Mouse (Mus musculus): Measurements from ENCODE around the gene Bbof1. TPM values are rescaled to one million over a fixed set of nuclear protein-coding genes. Genes with fewer than 3 reads are reported as not detected.

Bbof1 gene
- polyA plus RNA-seq, 1 experiment from 2014 or later: 5.0 TPM

- no peaks in the 10 kb centered on the region for H3K36me3 ChIP-seq
- ATAC-seq (ENCODE audit: low FRiP score, low read depth): no peak
- no peak overlapping the region for H3K4me2 ChIP-seq
- 72% methylated on average over 6 of the region's 6 CpGs for WGBS
- no peak overlapping the region for H3K27ac ChIP-seq (replicated peaks)
- H3K4me3 ChIP-seq: no peak overlapping the region
- H3K9me3 ChIP-seq: no peaks in the 10 kb centered on the region
- no peaks in the 10 kb centered on the region for H3K27me3 ChIP-seq
- peaks cover 10% of the 10 kb centered on the region for H3K4me1 ChIP-seq (replicated peaks)
- no peak overlapping the region for H3K9ac ChIP-seq
Observed at GRCm38 (mm10) chr12:84404541-84404940, 4.3 kb upstream of the Bbof1 start.

DNA sequence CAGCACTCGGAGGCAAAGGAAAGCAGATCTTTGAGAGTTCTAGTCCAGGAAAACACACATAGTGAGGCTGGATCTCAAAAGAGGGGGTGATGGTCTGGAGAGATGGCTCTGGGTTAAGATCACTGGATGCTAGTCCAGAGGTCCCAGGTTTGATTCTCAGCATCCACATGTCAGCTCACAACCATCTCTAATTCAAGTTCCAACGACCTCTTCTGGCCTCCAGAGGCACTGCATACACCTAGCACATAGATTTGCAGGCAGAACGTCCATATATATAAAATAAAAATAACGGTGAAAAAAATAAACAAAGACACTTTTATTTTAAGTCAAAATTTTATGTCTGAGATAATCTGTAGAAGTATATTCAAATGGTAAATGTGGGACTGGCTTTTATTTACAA lies 1.6 kb upstream of the Bbof1 start:
- Histone ChIP-seq H3K27ac (replicated peaks) (no peak overlapping the region), H3K27me3 (no peaks in the 10 kb centered on the region), H3K9me3 (no peaks in the 10 kb centered on the region), H3K4me1 (replicated peaks) (peaks cover 11% of the 10 kb centered on the region), H3K4me3 (no peak overlapping the region), H3K4me2 (no peak overlapping the region), H3K9ac (no peak overlapping the region), H3K36me3 (no peaks in the 10 kb centered on the region)
- 62% methylated on average over 4 of the region's 4 CpGs for WGBS
- ATAC-seq (ENCODE audit: low FRiP score, low read depth): no peak

DNA sequence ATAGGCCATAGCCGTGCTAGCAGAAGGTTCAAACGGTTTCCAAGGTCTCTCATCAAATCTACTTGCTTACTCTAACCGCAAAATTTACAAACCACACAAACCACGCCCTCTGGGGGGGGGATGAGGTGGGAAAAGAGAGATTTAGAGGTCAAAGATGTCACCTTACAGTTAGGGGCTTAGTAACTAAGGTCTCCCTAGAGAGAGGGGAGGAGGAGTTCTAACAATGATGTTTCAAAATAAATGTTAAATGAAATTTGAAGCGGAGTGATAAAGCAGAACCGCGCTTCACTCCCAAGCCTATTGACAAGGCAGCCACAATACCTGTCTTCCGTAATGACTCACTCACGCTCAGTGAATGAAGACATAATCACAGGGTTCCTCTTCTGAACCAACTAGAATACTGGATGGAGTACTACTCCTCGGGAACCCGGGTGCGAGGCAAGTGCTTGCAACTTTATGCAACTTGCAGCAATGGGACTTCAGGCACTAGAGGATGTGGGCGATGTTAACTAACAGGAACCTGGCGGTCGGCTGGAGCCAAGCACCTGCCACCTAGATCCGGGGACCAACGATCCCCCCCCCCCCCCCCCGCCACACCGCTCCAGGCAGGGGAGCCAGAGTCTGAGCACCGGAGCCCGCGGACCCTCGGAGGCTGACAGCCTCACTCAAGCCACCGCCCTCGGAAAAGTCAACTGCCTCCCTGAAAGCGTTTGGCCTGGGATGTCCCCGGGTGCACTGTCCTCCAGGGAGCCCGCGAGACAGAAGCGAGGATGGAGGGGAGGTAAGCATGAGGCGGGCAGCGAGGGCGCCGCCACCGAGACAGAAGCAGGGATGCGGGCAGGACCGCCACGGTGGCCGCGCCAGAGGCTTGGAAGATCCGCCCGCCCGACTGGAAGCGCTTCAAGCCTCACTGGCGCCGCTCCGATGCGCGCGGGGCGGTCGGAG lies 725 bp upstream of the Bbof1 start:
- H3K27ac ChIP-seq (replicated peaks): peak overlapping the region; percentile 92
- H3K27me3 ChIP-seq: no peaks in the 10 kb centered on the region
- peak overlapping the region; percentile 77 for H3K9ac ChIP-seq
- peak overlapping the region; percentile 72 for H3K4me3 ChIP-seq
- H3K36me3 ChIP-seq: no peaks in the 10 kb centered on the region
- H3K9me3 ChIP-seq: no peaks in the 10 kb centered on the region
- WGBS: 1% methylated on average over 44 of the region's 52 CpGs
- peak overlapping the region; percentile 83 for H3K4me2 ChIP-seq
- peaks cover 11% of the 10 kb centered on the region for H3K4me1 ChIP-seq (replicated peaks)
- ATAC-seq (ENCODE audit: low FRiP score, low read depth): peak; percentile 76

DNA sequence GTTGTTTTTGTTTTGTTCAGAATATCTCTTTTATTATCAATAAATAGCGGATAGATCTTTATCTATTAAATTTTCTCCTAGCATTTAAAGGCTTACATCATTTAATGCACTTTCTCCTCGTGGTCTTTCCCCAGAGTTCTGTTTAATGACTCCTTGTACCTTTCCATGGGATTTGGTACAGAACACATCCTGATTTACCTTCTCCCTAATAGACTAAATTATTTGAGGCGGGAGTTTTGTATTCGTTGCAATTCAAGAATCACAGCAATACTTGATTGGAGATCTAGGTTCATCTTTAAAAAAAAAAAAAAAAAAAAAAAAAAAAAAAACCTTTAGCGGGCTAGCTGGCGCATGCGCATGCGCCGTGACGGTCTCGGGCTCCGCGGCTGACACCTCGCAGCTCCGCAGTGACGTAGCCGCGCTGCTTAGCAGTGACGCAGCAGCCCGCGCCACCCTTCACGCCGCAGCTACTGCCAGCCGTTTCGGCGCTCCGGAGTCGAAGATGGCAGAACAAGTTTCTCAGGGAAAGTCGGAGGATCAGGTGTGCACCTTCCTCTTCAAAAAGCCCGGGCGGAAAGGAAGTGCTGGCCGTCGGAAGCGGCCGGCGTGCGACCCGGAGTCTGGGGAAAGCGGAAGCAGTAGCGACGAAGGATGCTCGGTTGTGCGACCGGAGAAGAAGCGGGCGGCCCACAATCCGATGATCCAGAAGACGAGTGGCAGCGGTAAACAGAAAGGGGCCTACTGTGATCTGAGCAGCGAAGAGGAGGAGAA lies 8.1 kb downstream of the Bbof1 start, which contains the start of gene Rnf113a2:
Gene Rnf113a2 (plus strand): TSS at position 363 of the 771 bp plus-strand sequence.
- Histone ChIP-seq H3K27me3 (no peaks in the 10 kb centered on the region), H3K4me3 (peak within 1 kb of the TSS; percentile 59), H3K27ac (replicated peaks) (peak within 1 kb of the TSS; percentile 84), H3K4me1 (replicated peaks) (peaks cover 7% of the 10 kb centered on the region; the same call in 1 of the 2 replicates), H3K36me3 (no peaks in the 10 kb centered on the region), H3K9me3 (no peaks in the 10 kb centered on the region), H3K4me2 (peak within 1 kb of the TSS; percentile 82), H3K9ac (peak within 1 kb of the TSS; percentile 51)
- peak; percentile 95 for ATAC-seq (ENCODE audit: low FRiP score, low read depth)
- 3% methylated on average over 50 of the region's 50 CpGs for WGBS

- no peak for ATAC-seq (ENCODE audit: low FRiP score, low read depth)
- H3K4me3 ChIP-seq: peak overlapping the region; percentile 59
Observed at GRCm38 (mm10) chr12:84417605-84417922, 8.7 kb downstream of the Bbof1 start.

DNA sequence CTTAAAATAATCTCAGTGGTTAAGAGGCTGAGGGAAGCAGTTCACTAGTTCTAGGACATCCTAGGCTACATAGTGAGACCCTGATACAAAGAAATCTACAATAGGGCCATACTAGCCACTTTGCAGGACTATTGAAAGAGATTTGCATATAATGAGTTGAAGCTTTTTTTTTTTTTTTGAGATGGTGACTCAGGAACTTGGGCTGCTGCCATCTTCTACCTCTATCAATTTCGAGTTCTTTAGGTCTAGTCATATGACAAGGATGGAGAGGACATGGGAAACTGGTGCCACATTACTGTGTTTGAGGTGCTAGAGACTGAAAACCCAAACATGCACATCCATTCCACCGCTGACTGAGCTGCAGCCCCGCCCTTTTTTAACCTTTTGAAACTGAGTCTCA lies 15.1 kb downstream of the Bbof1 start:
- WGBS: 53% methylated on average over 3 of the region's 3 CpGs
- H3K4me3 ChIP-seq: no peak overlapping the region

More at GRCm38 (mm10) chr12:84417605-84417922, 8.7 kb downstream of the Bbof1 start:
- H3K9ac ChIP-seq: peak overlapping the region; percentile 51
- H3K9me3 ChIP-seq: no peaks in the 10 kb centered on the region
- peak overlapping the region; percentile 82 for H3K4me2 ChIP-seq
- 36% methylated on average over 18 of the region's 18 CpGs for WGBS
- no peaks in the 10 kb centered on the region for H3K36me3 ChIP-seq
- H3K4me1 ChIP-seq (replicated peaks): peaks cover 7% of the 10 kb centered on the region; the same call in 1 of the 2 replicates
- H3K27ac ChIP-seq (replicated peaks): peak overlapping the region; percentile 84
- H3K27me3 ChIP-seq: no peaks in the 10 kb centered on the region

GRCm38 (mm10) chr12:84429825-84430224 lies 21.0 kb downstream of the Bbof1 start:
- H3K9ac ChIP-seq: no peak overlapping the region
- 93% methylated on average over 2 of the region's 2 CpGs for WGBS

More for the DNA sequence above, 15.1 kb downstream of the Bbof1 start:
- H3K9ac ChIP-seq: no peak overlapping the region
- no peaks in the 10 kb centered on the region for H3K27me3 ChIP-seq
- no peaks in the 10 kb centered on the region for H3K4me1 ChIP-seq (replicated peaks)
- H3K9me3 ChIP-seq: no peaks in the 10 kb centered on the region
- no peak overlapping the region for H3K4me2 ChIP-seq
- 0 out of 2 replicates have a peak, but pooled peaks cover 5% of the 10 kb centered on the region for H3K36me3 ChIP-seq
- ATAC-seq (ENCODE audit: low FRiP score, low read depth): no peak
- H3K27ac ChIP-seq (replicated peaks): no peak overlapping the region

DNA sequence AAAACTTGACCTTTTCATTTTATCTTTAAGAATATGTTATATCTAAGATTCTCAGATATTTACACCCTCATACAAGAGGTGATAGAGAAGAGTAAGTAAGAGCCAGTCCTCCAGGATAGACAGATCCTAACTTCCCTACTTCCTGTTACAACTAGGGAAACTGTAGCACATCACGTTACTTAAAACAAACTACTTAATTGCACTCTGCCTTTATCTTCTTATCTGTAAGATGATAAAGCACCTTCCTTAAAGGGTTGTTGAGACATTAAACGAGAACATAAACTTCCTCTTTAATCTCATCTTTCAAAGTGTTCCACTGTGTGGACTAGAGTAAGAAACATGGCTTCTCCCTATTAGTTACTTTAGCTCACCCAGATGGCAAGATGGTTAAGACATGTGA lies 29.8 kb downstream of the Bbof1 start:
- Histone ChIP-seq H3K36me3 (peaks cover 16% of the 10 kb centered on the region; the same call in 1 of the 2 replicates), H3K9ac (no peak overlapping the region), H3K9me3 (no peaks in the 10 kb centered on the region), H3K4me1 (replicated peaks) (no peaks in the 10 kb centered on the region), H3K4me2 (no peak overlapping the region), H3K4me3 (no peak overlapping the region), H3K27me3 (no peaks in the 10 kb centered on the region), H3K27ac (replicated peaks) (no peak overlapping the region)
- WGBS: 85% methylated on average over 2 of the region's 2 CpGs
- no peak for ATAC-seq (ENCODE audit: low FRiP score, low read depth)

More at GRCm38 (mm10) chr12:84429825-84430224, 21.0 kb downstream of the Bbof1 start:
- Histone ChIP-seq H3K36me3 (peaks cover 34% of the 10 kb centered on the region), H3K4me1 (replicated peaks) (no peaks in the 10 kb centered on the region), H3K27ac (replicated peaks) (no peak overlapping the region), H3K9me3 (no peaks in the 10 kb centered on the region), H3K27me3 (no peaks in the 10 kb centered on the region), H3K4me2 (no peak overlapping the region), H3K4me3 (no peak overlapping the region)
- no peak for ATAC-seq (ENCODE audit: low FRiP score, low read depth)

- Histone ChIP-seq H3K27me3 (no peaks in the 10 kb centered on the region), H3K9me3 (no peaks in the 10 kb centered on the region), H3K4me2 (no peak overlapping the region), H3K9ac (no peak overlapping the region), H3K4me3 (no peak overlapping the region), H3K4me1 (replicated peaks) (no peaks in the 10 kb centered on the region), H3K27ac (replicated peaks) (no peak overlapping the region), H3K36me3 (peaks cover 7% of the 10 kb centered on the region; the same call in 1 of the 2 replicates)
- ATAC-seq (ENCODE audit: low FRiP score, low read depth): no peak
- 76% methylated on average over 4 of the region's 4 CpGs for WGBS
Observed at GRCm38 (mm10) chr12:84442526-84442925, 33.7 kb downstream of the Bbof1 start.

DNA sequence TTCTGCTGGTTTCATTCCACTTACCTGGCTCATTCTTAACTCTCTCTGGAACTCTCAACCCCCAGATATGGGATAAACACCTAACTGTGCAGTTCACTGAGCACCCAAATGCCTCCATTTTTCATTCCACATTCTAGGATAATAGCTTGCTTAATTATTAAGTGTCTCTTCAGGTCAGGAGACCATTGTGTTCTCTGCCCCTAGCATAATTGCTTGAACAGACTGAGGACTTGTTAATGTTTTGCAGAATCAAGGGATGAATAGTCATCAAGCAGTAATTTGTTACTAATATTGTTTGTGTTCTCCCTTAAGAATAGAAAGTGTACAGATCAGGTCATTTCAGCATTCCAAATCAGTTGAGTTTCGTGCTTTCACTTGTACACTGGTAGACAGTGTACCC lies 38.5 kb downstream of the Bbof1 start:
- H3K4me3 ChIP-seq: no peak overlapping the region
- H3K27me3 ChIP-seq: no peaks in the 10 kb centered on the region
- peaks cover 19% of the 10 kb centered on the region for H3K4me1 ChIP-seq (replicated peaks)
- ATAC-seq (ENCODE audit: low FRiP score, low read depth): no peak
- H3K4me2 ChIP-seq: no peak overlapping the region
- H3K9me3 ChIP-seq: no peaks in the 10 kb centered on the region
- H3K36me3 ChIP-seq: no peaks in the 10 kb centered on the region
- WGBS: 71% methylated on average over 1 of the region's 1 CpGs
- H3K9ac ChIP-seq: no peak overlapping the region
- no peak overlapping the region for H3K27ac ChIP-seq (replicated peaks)

- no peak for ATAC-seq (ENCODE audit: low FRiP score, low read depth)
- Histone ChIP-seq H3K4me3 (no peak overlapping the region), H3K27ac (replicated peaks) (no peak overlapping the region), H3K9me3 (no peaks in the 10 kb centered on the region), H3K36me3 (no peaks in the 10 kb centered on the region), H3K4me1 (replicated peaks) (peaks cover 27% of the 10 kb centered on the region), H3K4me2 (no peak overlapping the region), H3K9ac (no peak overlapping the region), H3K27me3 (no peaks in the 10 kb centered on the region)
- 92% methylated on average over 6 of the region's 6 CpGs for whole genome bisulfite sequencing
Observed at GRCm38 (mm10) chr12:84448181-84448580, 39.3 kb downstream of the Bbof1 start.

DNA sequence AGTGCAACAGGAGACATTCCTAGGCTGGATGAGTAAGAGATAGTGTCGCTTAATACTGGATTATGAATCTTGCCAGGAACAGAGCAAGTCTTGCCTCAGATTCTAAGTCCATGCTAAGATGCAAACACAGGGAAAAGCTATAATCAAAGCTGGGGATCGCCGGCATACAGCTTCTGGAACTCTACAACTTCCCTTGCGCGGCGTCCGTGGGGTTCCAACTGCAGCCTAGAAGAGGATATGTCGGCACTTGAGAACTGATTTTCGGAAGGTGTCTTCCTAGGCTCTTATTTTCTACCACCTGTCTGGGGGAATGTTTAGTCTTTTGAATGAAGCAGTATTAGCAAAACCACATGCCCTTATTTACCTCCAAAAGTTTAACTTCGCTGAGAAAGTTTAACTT lies 41.0 kb downstream of the Bbof1 start:
- Histone ChIP-seq H3K27me3 (no peaks in the 10 kb centered on the region), H3K9me3 (no peaks in the 10 kb centered on the region), H3K4me3 (peak overlapping the region; percentile 59), H3K4me1 (replicated peaks) (peaks cover 27% of the 10 kb centered on the region), H3K4me2 (peak overlapping the region; percentile 97), H3K36me3 (no peaks in the 10 kb centered on the region), H3K9ac (peak overlapping the region; percentile 67; the same call in 1 of the 2 replicates), H3K27ac (replicated peaks) (0 out of 2 replicates have a peak overlapping the region, but pooled peaks have one; percentile 85)
- no peak for ATAC-seq (ENCODE audit: low FRiP score, low read depth)
- 51% methylated on average over 10 of the region's 10 CpGs for WGBS
